Mouse (Mus musculus) cerebellum, adult 2 months (tissue): ENCODE data around the gene Spock1.

Source experiments
- CTCF ChIP-seq: fragments of 200-500 bp; IDR thresholded peaks from 2 replicates; pipeline ENCODE4 v1.5.1; 2011; ENCODE audit warnings: low read depth, mild to moderate bottlenecking, control low read depth, low read length, moderate library complexity, borderline replicate concordance; ENCODE audit not compliant: insufficient read depth
- POLR2A ChIP-seq: fragments of 200-500 bp; IDR thresholded peaks from 2 replicates; pipeline ENCODE4 v1.6.1; 2011; ENCODE audit warnings: low read length, control low read depth, borderline replicate concordance; ENCODE audit not compliant: insufficient read depth

DNA sequence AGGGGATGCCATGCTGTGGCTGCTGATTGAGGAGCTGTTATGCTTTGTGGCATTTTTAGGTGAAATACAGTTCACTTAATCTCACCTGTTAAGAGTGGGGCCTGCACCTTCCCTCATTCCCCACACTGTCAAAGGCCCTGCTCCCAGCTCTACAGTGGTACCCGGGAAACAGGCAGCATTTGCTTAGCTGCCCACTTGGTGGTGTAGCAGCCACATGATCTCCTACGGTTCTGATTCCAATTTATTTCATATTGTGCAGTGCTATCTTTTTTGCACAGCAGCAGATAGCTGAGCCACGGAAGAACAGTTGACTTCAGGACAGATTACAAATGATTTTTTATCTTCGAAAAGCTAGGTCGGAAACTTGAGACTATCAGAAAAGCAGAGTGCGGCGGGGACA, 406.6 kb downstream of the Spock1 start:
- no peak for TF ChIP-seq POLR2A
- no peak for TF ChIP-seq CTCF
